In genomic region chr3:122647195-122647837, GRCm38 (mm10) we compare ENCODE assay signal across 10 mouse cellular contexts. TPM values are rescaled to one million over a fixed set of nuclear protein-coding genes. Genes with fewer than 3 reads are reported as not detected.
DNase-seq lines count a peak whose midpoint lies in the region; ATAC-seq and TF ChIP-seq lines count a peak whose summit lies in the region.
"Had no signal": no experiment of that assay in that cellular context is flagged by ENCODE, and none has a peak within 500 bp of the region (broad histone marks: within the 10 kb centered on the region; RNA-seq: fewer than 3 reads in every experiment).

No protein-coding gene starts in this region.

- WGBS in hindbrain, embryonic 11.5 days: 64% methylated on average over 13 of the region's 13 CpGs
- 71% methylated on average over 13 of the region's 13 CpGs for WGBS in hindbrain, embryonic 10.5 days
- 52% methylated on average over 13 of the region's 13 CpGs for WGBS in hindbrain, embryonic 14.5 days
- WGBS in kidney, postnatal 0 days: 49% methylated on average over 13 of the region's 13 CpGs
- 60% methylated on average over 13 of the region's 13 CpGs for WGBS in midbrain, embryonic 15.5 days

- H3K27me3 ChIP-seq in hindbrain, embryonic 11.5 days (ENCODE audit: control insufficient read depth, insufficient read depth, low read length): no peaks in the 10 kb centered on the region
- no peaks in the 10 kb centered on the region for H3K27me3 ChIP-seq in hindbrain, embryonic 10.5 days (ENCODE audit: insufficient read depth, poor library complexity, severe bottlenecking)
- no peaks in the 10 kb centered on the region for H3K27me3 ChIP-seq in hindbrain, embryonic 14.5 days (ENCODE audit: control insufficient read depth, insufficient read depth, low read length)
- no peaks in the 10 kb centered on the region for H3K27me3 ChIP-seq in kidney, postnatal 0 days (ENCODE audit: insufficient read depth, low read length)
- H3K27me3 ChIP-seq in midbrain, embryonic 15.5 days (replicated peaks): no peaks in the 10 kb centered on the region

- no peak overlapping the region for H3K4me3 ChIP-seq in hindbrain, embryonic 11.5 days (ENCODE audit: low read depth, low read length)
- H3K4me3 ChIP-seq in hindbrain, embryonic 10.5 days: no peak overlapping the region
- no peak overlapping the region for H3K4me3 ChIP-seq in hindbrain, embryonic 14.5 days (replicated peaks; ENCODE audit: low read length)
- no peak overlapping the region for H3K4me3 ChIP-seq in kidney, postnatal 0 days (replicated peaks; ENCODE audit: low read depth, low read length)
- H3K4me3 ChIP-seq in midbrain, embryonic 15.5 days: no peak overlapping the region

- no peaks in the 10 kb centered on the region for H3K36me3 ChIP-seq in hindbrain, embryonic 11.5 days (ENCODE audit: control insufficient read depth, insufficient read depth, low read length)
- no peaks in the 10 kb centered on the region for H3K36me3 ChIP-seq in hindbrain, embryonic 10.5 days
- H3K36me3 ChIP-seq in hindbrain, embryonic 14.5 days (replicated peaks; ENCODE audit: control insufficient read depth, insufficient read depth): no peaks in the 10 kb centered on the region
- H3K36me3 ChIP-seq in kidney, postnatal 0 days (ENCODE audit: insufficient read depth, low read length): no peaks in the 10 kb centered on the region
- H3K36me3 ChIP-seq in midbrain, embryonic 15.5 days (replicated peaks): no peaks in the 10 kb centered on the region

- H3K4me2 ChIP-seq in hindbrain, embryonic 11.5 days (replicated peaks; ENCODE audit: low read depth, low read length): no peak overlapping the region
- no peak overlapping the region for H3K4me2 ChIP-seq in hindbrain, embryonic 14.5 days (replicated peaks)
- H3K4me2 ChIP-seq in kidney, postnatal 0 days (ENCODE audit: low read length): peak overlapping the region; percentile 35; the same call in 1 of the 2 replicates
- H3K4me2 ChIP-seq in midbrain, embryonic 15.5 days: no peak overlapping the region; the same call in 1 of the 2 replicates

- no peaks in the 10 kb centered on the region for H3K4me1 ChIP-seq in hindbrain, embryonic 11.5 days (replicated peaks; ENCODE audit: control insufficient read depth, insufficient read depth, low read length)
- no peaks in the 10 kb centered on the region for H3K4me1 ChIP-seq in hindbrain, embryonic 10.5 days (replicated peaks)
- no peaks in the 10 kb centered on the region for H3K4me1 ChIP-seq in hindbrain, embryonic 14.5 days (replicated peaks; ENCODE audit: control insufficient read depth, insufficient read depth, low read length)
- no peaks in the 10 kb centered on the region for H3K4me1 ChIP-seq in kidney, postnatal 0 days (replicated peaks; ENCODE audit: insufficient read depth, low read length)
- peaks cover 2% of the 10 kb centered on the region; the same call in 1 of the 2 replicates for H3K4me1 ChIP-seq in midbrain, embryonic 15.5 days

- ATAC-seq in hindbrain, embryonic 11.5 days (ENCODE audit: low FRiP score): peak; percentile 30; the same call in 1 of the 2 replicates
- ATAC-seq in hindbrain, embryonic 14.5 days (ENCODE audit: low FRiP score): no peak
- peak; percentile 87 for ATAC-seq in kidney, postnatal 0 days (replicated peaks; ENCODE audit: low FRiP score, low read depth)
- ATAC-seq in midbrain, embryonic 15.5 days (replicated peaks): peak; percentile 62

- no peak overlapping the region for H3K27ac ChIP-seq in hindbrain, embryonic 11.5 days (ENCODE audit: low read depth, low read length)
- H3K27ac ChIP-seq in hindbrain, embryonic 10.5 days: no peak overlapping the region
- no peak overlapping the region for H3K27ac ChIP-seq in hindbrain, embryonic 14.5 days
- peak overlapping the region; percentile 69; the same call in 1 of the 2 replicates for H3K27ac ChIP-seq in kidney, postnatal 0 days
- H3K27ac ChIP-seq in midbrain, embryonic 15.5 days: no peak overlapping the region
- H3K27ac ChIP-seq: macrophage had no signal

- no peak for TF ChIP-seq CTCF in kidney, postnatal 0 days (IDR thresholded peaks at IDR 0.05; ENCODE audit: low read depth)

- DNase-seq in hindbrain, embryonic 11.5 days (ENCODE audit: low spot score): peak; percentile 18
- no peak for DNase-seq in hindbrain, embryonic 10.5 days (ENCODE audit: low spot score)
- peak; percentile 31 for DNase-seq in hindbrain, embryonic 14.5 days (ENCODE audit: low spot score)
- no peak for DNase-seq in kidney, postnatal 0 days (ENCODE audit: low spot score)
- DNase-seq in urinary bladder, adult 18-20 months (ENCODE audit: low spot score in 2 of 2): no peak
- no peak for DNase-seq in left cerebral cortex, adult 8-10 months (ENCODE audit: low spot score in 2 of 2)
- DNase-seq: thymus, adult 18-20 months had no signal

- no peaks in the 10 kb centered on the region for H3K9me3 ChIP-seq in hindbrain, embryonic 11.5 days (ENCODE audit: control insufficient read depth, low read length)
- H3K9me3 ChIP-seq in hindbrain, embryonic 10.5 days: no peaks in the 10 kb centered on the region
- H3K9me3 ChIP-seq in hindbrain, embryonic 14.5 days (ENCODE audit: control insufficient read depth, low read length): no peaks in the 10 kb centered on the region
- H3K9me3 ChIP-seq in kidney, postnatal 0 days (replicated peaks; ENCODE audit: low read length): no peaks in the 10 kb centered on the region
- H3K9me3 ChIP-seq in midbrain, embryonic 15.5 days: no peaks in the 10 kb centered on the region

- no peak overlapping the region for H3K9ac ChIP-seq in hindbrain, embryonic 11.5 days (ENCODE audit: low read depth, low read length)
- no peak overlapping the region for H3K9ac ChIP-seq in hindbrain, embryonic 14.5 days
- no peak overlapping the region for H3K9ac ChIP-seq in kidney, postnatal 0 days (ENCODE audit: low read depth, low read length)
- H3K9ac ChIP-seq in midbrain, embryonic 15.5 days: no peak overlapping the region

RNA-seq across cellular contexts. Expression of gene Fnbp1l, which starts 27.8 kb away (rescaled TPM):
- 96.2 and 130 TPM in 2 replicates for polyA plus RNA-seq in hindbrain, embryonic 11.5 days (2014; fragmentation: Nextera tagmentation; extraction: Ambion mirVana)
- polyA plus RNA-seq in hindbrain, embryonic 10.5 days (2016; fragmentation: Nextera tagmentation; extraction: Ambion mirVana): 48.7 and 54.9 TPM in 2 replicates
- 201 and 209 TPM in 2 replicates for polyA plus RNA-seq in hindbrain, embryonic 14.5 days (2014; fragmentation: Nextera tagmentation; extraction: Ambion mirVana)
- 35.5 and 39.9 TPM in 2 replicates for polyA plus RNA-seq in kidney, postnatal 0 days (2015; fragmentation: Nextera tagmentation; extraction: Ambion mirVana)
- 242 and 273 TPM in 2 replicates for polyA plus RNA-seq in midbrain, embryonic 15.5 days (2015; fragmentation: Nextera tagmentation; extraction: Ambion mirVana)
- total RNA-seq in left cerebral cortex, adult 8-10 months (2022): 10 to 100 TPM; 85.1 to 97.5 (median 86.9) TPM
- total RNA-seq: MEL had no signal

Comparison
In these comparisons a context has a peak if more than half of its experiments do, and no peak if none do; other contexts are left out.
1. DNase-seq: peak in hindbrain, embryonic 11.5 days (single experiment) and hindbrain, embryonic 14.5 days (single experiment); none in hindbrain, embryonic 10.5 days (single experiment), kidney, postnatal 0 days (single experiment), urinary bladder, adult 18-20 months (0 of 2) and left cerebral cortex, adult 8-10 months (0 of 2).